Mouse (Mus musculus) left cerebral cortex, postnatal 10 days (tissue): ENCODE measurements around the gene Slc8a1. TPM values are rescaled to one million over a fixed set of nuclear protein-coding genes. Genes with fewer than 3 reads are reported as not detected.

ENCODE experiments used
- DNase-seq, 2 experiments: peaks; one replicate each; pipeline ENCODE4 v3.0.0; 2021 to 2022; ENCODE audit warnings: low spot score in 2 of 2, mixed read lengths in 1 of 2; ENCODE audit errors: extremely low spot score in 1 of 2
- intact Hi-C: fragments of 180-260 bp; cut with DNase I; formaldehyde crosslinking; loops from one replicate; pipeline ENCODE4 v1.15.1; 2025
- total RNA-seq, 2 experiments: library from RNA; stranded (reverse); gene quantifications; 2 replicates each; pipeline ENCODE4 v1.2.3; 2021

Gene Slc8a1
- total RNA-seq, 2 experiments from 2014 or later: 289 to 295 TPM

DNA sequence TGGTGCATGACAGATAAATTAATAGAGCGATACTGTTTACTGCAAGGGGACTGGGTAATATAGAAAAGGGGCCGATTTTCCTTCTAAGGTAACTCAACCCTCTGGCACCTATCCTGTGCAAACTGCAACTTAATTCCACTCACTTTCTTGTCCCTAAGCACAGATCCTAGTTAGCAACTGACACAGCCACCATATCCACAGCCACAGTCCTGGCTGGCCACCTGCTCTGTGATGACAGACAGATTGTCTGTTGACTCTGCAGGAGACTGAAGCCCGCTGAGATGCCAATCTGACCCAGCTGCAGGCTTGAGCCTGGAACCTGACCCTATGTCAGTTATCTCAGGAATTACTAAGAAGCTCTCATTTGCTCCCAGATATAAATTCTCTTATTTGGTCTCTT lies 62.0 kb downstream of the Slc8a1 start:
- intact Hi-C loops: loop anchor here (10.0 kb wide), 2 partner anchors 481 to 1059 kb away; no protein-coding TSS in a partner anchor

GRCm38 (mm10) chr17:81671245-81671644 lies 66.9 kb downstream of the Slc8a1 start:
- DNase-seq: no peak
- intact Hi-C loops: loop anchor here (10.0 kb wide), 2 partner anchors 476 to 1064 kb away; no protein-coding TSS in a partner anchor

More for the DNA sequence above, 62.0 kb downstream of the Slc8a1 start:
- DNase-seq: no peak

DNA sequence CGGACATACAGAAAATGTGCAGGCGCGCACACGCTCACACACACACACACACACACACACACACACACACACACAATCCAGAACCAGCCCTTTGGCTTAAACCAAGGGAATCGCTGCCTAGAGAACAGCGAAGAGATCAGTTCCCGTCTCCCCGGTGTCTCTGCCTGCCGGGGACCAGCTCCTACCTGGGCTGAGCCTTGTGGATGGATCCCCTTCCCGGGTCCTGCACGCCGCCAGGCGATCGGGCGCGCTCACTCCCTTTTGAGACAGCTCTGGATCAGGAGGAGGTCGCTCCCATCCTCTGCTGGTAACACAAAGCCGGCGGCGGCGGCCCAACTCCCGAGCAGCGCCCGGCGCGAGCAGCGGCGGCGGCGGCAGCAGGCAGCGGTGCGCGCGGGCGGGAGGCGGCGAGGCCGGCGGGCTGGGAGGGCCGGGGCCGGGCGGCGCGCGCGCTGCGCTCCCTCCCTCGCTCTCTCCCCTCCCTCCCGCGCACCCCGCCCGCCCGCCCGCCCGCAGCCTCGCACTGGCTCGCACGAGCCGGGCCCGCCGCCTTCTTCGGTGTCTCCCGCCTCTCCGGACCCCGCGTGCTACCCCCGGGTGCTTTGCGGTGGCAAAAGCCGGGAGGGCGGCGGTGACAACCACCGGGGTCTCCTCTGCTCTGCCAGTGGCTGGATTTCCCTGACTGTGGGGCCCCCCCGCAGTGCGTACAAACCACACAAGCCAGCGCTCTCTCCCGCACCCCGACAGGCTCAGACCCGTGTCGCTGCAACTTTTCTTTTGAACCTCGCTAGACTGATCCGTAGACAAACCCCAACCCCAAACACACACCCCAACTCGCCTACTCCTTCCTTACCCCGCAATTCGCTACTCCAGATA lies 68.1 kb downstream of the Slc8a1 start:
- intact Hi-C loops: loop anchor here (10.0 kb wide), 6 partner anchors 115 to 1285 kb away; no protein-coding TSS in a partner anchor
- peak; percentile 42 to 84 for DNase-seq

GRCm38 (mm10) chr17:81669062-81669815 lies 68.9 kb downstream of the Slc8a1 start:
- intact Hi-C loops: loop anchor here (10.0 kb wide), 4 partner anchors 116 to 1286 kb away; no protein-coding TSS in a partner anchor
- peak; percentile 52 to 55 for DNase-seq

DNA sequence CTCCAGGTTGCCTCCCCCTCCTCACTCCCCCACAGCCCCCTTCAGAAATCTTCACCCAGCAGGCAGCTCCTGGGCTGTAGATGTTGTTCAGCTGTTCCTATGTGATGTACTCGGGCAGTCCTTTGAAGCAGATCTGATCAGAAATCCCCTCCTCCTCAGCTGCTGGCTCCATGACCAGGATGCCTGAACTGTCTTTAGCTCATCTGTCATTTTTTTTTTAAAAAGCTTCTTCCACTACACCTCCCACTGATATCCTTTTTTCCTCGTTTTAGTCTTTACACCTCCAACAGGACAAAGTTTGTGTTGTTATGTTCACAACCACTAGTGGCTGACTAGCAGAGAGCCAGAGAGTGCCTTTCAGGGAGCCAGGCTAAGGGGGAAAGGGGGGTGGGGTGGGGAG lies 69.7 kb downstream of the Slc8a1 start:
- no peak for DNase-seq
- intact Hi-C loops: loop anchor here (10.0 kb wide), 4 partner anchors 116 to 1286 kb away; no protein-coding TSS in a partner anchor

- no peak for DNase-seq
- intact Hi-C loops: loop anchor here (10.0 kb wide), 4 partner anchors 117 to 1287 kb away; no protein-coding TSS in a partner anchor
These were observed 70.2 kb downstream of the Slc8a1 start for GRCm38 (mm10) chr17:81667935-81668334.

GRCm38 (mm10) chr17:81666551-81666950 lies 71.6 kb downstream of the Slc8a1 start:
- DNase-seq: peak in 1 of 2 experiments; percentile 45
- intact Hi-C loops: loop anchor here (10.0 kb wide), 4 partner anchors 118 to 1288 kb away; no protein-coding TSS in a partner anchor

DNA sequence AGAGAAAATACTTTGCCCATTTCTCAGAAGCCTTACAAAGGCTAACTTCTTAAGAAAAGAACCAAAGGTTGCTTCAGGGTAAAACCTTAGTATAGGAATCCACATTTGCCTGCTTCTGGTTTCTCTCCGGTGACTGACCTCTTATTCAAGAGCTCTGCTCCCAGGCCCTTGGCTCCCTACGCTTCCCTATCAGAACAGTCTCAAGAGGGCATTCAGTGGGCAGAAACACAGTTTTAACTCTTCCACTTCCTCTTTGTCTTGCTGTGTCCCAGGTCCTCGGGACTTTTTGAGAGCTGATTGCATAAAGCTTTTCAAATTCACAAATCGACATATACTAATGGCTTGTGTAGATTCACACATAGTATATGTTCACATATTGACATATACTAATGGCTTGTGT lies 73.3 kb downstream of the Slc8a1 start:
- intact Hi-C loops: loop anchor here (10.0 kb wide), 4 partner anchors 120 to 1290 kb away; no protein-coding TSS in a partner anchor
- DNase-seq: no peak

GRCm38 (mm10) chr17:81657828-81658227 lies 80.3 kb downstream of the Slc8a1 start:
- no peak for DNase-seq
- intact Hi-C loops: no loop called here

GRCm38 (mm10) chr17:81654548-81654947 lies 83.6 kb downstream of the Slc8a1 start:
- no peak for DNase-seq
- intact Hi-C loops: no loop called here

- intact Hi-C loops: no loop called here
- no peak for DNase-seq
These were observed 85.2 kb downstream of the Slc8a1 start for GRCm38 (mm10) chr17:81652958-81653357.

GRCm38 (mm10) chr17:81636822-81637221 lies 101.4 kb downstream of the Slc8a1 start:
- intact Hi-C loops: no loop called here
- DNase-seq: no peak

DNA sequence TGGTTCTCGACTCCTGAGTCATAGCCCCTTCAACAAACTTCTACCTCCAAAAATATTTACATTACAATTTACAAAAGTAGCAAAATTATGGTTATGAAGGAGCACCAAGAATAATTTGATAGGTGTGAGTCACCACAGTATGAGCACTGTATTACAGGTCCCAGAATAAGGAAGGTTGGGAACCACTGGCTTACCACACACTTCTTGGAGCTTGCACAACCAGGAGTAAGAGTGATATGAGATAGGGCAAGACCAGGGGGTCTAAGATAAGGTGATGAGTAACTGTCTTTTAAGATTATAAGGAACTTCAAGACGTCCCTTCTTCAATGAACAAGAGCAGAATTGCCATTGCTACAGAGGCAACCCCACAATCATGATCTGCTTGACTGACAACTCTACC lies 107.7 kb downstream of the Slc8a1 start:
- DNase-seq: no peak
- intact Hi-C loops: no loop called here

GRCm38 (mm10) chr17:81621188-81621644 lies 117.0 kb downstream of the Slc8a1 start:
- intact Hi-C loops: no loop called here
- peak in 1 of 2 experiments; percentile 27 for DNase-seq

DNA sequence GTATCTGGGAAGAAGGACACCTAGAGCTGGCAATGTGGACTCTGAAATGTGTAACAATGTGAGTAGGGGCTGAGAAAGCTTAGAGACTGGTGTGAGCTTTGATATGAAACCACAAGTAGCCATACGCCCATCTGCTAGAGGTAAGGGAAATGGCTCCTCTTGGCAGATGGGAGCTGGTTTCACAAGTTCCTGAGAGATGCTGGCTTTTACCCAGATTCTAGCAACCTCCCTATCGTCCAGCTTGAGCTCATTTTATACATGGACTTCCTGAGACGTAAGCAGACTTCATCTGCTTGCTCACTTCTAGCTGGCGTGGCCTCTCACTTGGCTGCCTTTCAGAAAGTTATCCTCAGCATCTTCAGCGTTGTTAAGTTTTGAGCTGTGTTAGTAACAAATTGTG lies 119.7 kb downstream of the Slc8a1 start:
- intact Hi-C loops: no loop called here
- DNase-seq: no peak

GRCm38 (mm10) chr17:81616326-81616725 lies 121.9 kb downstream of the Slc8a1 start:
- intact Hi-C loops: no loop called here
- no peak for DNase-seq

GRCm38 (mm10) chr17:81615391-81615790 lies 122.8 kb downstream of the Slc8a1 start:
- intact Hi-C loops: no loop called here
- DNase-seq: no peak

GRCm38 (mm10) chr17:81607515-81607914 lies 130.7 kb downstream of the Slc8a1 start:
- intact Hi-C loops: no loop called here
- DNase-seq: no peak

DNA sequence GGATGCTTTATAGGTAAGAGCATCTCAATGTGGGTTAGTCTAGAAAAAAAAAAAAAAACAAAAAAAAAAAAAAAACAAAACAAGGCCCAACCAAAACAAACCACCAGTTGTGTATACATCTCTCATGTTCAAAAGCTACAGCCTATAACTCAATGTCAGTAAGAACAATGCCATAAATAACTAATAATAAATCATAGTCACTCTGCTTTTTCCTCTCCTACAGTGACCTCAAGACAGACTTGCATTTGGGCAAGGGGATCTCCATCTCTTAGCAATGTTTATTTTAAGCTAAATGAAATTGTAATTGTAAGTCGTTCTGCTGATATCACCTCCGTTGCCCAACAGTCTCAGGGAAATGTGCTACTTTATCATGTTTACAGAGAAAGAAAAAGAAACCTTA lies 132.1 kb downstream of the Slc8a1 start:
- no peak for DNase-seq
- intact Hi-C loops: no loop called here
